Mouse (Mus musculus) E14TG2a.4 (cell line): ENCODE data around the gene Onecut3.

Experiments
- CTCF ChIP-seq: conservative IDR thresholded peaks from 2 replicates; pipeline ENCODE4 v1.5.1; 2014; ENCODE audit warnings: low read length
- POU5F1 ChIP-seq: IDR thresholded peaks from 2 replicates; pipeline ENCODE4 v1.6.1; 2014; ENCODE audit warnings: low read length, borderline replicate concordance

DNA sequence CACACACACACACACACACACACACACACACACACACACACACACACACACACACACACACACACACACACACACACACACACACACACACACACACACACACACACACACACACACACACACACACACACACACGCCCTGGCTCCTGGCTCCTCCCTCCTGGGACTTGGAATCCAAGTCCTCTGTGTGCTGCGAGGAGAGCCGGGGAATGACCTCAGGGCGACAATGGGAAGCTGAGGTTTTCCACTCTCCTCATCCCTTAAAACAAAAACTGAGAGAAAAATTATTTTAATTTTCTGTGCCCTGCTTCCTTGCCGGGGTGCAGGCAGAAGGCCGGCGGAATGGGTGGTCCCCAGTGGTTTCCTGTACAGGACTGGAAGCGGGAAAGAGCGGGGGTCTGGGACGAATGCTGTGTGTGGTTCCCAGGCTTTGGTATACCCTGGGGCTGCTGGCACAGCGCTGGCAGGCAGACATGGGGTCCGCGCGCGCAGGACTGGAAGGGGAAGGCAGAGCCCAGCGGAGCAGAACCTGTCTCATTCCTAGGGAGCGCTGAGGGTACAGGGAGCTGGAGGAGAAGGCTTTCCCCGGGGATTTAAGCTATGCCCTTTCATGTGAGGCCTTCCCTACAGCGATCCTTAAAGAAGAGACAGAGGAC, 30.1 kb upstream of the Onecut3 start:
- TF ChIP-seq CTCF (no peak), POU5F1 (no peak)
